Mouse (Mus musculus) kidney, postnatal 4 days (tissue): ENCODE data around the gene Oprm1.

Experiments
- DNase-seq, 2 experiments: peaks; one replicate each; pipeline ENCODE4 v3.0.0; 2021; ENCODE audit warnings: mixed read lengths in 2 of 2

The Oprm1 gene

GRCm38 (mm10) chr10:7052315-7053017 is 294.2 kb downstream of the Oprm1 start, which contains the start of gene Ipcef1:
Gene Ipcef1, minus strand, starts transcription at chr10:7052478.
- peak; percentile 9 to 27 for DNase-seq

GRCm38 (mm10) chr10:7054560-7055205 is 296.4 kb downstream of the Oprm1 start:
- DNase-seq = peak; percentile 6 to 22

DNA sequence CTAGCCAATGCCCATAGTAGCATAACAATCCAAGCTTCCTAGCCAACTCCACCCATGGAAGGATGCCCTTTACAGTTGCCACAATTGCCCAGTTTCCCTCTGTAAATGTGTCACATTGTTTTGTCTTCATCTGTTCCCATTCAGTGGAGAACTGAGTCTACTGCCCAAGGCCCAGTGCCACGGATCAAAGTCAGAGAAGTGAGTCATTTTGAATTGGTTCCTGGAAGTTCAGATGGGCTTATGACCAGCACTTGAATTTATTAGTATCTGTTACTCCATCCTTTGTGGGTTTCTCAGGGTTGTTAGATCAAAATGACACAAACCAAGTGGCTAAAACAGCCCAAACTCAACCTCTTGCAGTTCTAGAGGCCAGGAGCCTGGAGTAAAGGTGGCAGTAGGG is 299.2 kb downstream of the Oprm1 start:
- no peak for DNase-seq

GRCm38 (mm10) chr10:7060326-7060725 is 302.0 kb downstream of the Oprm1 start:
- no peak for DNase-seq

DNA sequence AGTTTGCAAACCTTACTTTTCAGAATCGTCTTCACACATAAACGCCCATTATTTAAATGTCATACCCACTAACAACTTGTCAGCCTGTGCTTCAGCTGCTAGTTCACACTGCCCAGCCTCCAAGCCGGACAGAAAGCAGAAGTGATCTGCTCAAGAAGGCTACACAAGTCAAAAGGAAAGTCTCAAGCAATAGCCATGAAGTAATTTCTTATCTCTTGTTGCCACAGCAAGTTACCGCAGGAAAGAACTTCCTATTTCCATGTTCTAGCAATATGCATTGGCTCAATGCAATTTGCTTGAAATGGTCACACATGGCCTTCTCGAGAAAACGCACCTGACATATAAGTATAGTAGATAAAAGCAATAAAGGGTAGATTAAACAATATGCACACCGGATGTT is 304.7 kb downstream of the Oprm1 start:
- no peak for DNase-seq

GRCm38 (mm10) chr10:7063752-7064457 is 305.6 kb downstream of the Oprm1 start:
- no peak for DNase-seq

- no peak for DNase-seq
These were observed 310.3 kb downstream of the Oprm1 start for GRCm38 (mm10) chr10:7068608-7069007.

GRCm38 (mm10) chr10:7069090-7069489 is 310.8 kb downstream of the Oprm1 start:
- DNase-seq = no peak

GRCm38 (mm10) chr10:7070100-7070835 is 312.0 kb downstream of the Oprm1 start:
- DNase-seq = no peak

DNA sequence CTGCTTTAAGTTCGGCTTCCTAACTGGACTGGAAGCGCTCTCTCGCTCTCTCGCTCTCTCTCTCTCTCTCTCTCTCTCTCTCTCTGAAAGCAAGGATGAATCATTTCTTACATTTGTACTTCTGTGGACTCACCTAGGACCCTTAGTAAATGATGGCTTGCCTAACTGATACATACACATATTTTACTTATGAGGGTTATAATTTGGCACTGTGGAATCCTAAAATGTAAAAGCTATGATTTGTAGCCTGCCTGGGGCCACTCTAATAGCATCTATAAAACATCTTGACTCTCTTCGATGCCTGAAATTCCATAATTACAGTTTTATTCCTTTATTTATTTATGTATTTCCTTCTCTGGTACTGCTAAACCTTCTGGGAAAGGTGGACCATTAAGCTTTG is 312.6 kb downstream of the Oprm1 start:
- no peak for DNase-seq

- no peak for DNase-seq
These were observed 315.9 kb downstream of the Oprm1 start for GRCm38 (mm10) chr10:7074231-7074630.

GRCm38 (mm10) chr10:7075661-7076060 is 317.4 kb downstream of the Oprm1 start:
- no peak for DNase-seq

- DNase-seq = peak; percentile 83 to 89
These were observed 317.9 kb downstream of the Oprm1 start for GRCm38 (mm10) chr10:7076201-7076600.

DNA sequence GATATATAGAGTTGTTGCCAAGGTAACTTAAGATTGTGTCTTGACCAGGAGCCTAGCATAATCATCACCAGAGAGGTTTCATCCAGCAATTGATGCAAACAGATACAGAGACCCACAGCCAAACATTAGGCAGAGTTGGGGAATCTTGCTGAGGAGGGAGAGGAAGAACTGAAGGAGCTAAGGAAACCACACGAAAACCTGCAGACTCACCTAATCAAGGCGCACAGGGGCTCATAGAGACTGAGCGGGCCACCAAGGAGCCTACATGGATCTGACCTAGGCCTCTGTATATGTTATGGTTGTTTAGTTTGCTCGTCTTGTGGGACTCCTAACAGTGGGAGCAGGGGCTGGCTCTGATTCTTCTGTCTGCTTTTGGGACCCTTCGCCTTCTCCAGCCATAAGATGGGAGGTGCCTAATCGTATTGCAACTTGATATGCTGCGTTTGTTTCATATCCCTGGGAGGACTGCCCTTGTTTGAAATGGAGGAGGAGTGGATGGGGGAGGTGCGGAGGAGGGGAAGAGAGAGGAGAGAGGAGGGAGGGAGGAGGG is 318.4 kb downstream of the Oprm1 start:
- peak; percentile 59 to 71 for DNase-seq

DNA sequence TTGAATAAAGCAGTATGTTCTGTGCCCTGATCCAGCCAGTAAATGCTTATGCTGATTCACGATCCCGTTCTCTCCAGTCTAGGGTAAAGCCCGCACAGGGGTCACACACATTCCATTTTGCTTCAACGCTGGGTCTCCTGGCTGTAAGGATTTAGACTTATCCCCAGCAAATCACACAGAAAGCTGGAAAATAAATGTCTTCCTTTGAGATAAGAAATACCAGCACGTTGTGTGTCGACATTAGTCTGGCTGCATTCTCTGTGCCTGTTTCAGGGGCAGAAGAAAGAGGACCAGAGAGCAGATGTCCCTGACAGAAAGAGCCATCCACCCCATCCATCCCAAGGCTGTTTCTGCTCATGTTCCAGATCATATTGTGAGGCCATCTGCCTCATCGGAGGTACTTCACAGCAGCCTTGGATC is 319.1 kb downstream of the Oprm1 start:
- DNase-seq = peak in 1 of 2 experiments; percentile 23

DNA sequence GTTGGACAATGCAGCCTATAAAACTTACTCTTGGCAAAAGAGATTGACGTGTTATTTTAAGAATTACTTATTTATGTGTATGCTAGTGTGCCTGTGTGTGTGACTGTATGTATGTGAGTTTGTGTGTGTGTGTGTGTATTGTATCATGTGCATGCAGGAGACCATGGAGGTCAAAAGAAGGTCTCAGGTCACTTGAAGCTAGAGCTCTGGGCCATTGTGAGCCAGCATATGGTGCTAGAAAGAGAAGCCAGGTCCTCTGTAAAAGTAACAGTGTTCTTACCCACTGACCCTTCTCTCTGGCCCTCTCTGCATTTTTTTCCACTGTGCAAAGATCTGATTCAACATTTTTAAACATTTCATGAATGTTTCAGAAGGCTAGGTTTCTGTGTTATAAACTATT is 319.7 kb downstream of the Oprm1 start:
- DNase-seq = no peak
